Mouse (Mus musculus) small intestine, adult 2 months (tissue): ENCODE data around the gene Rarg.

Experiments used
- CTCF ChIP-seq: fragments of 200-500 bp; IDR thresholded peaks from 2 replicates; pipeline ENCODE4 v1.5.1; 2012; ENCODE audit warnings: low read depth, mild to moderate bottlenecking, control low read depth, inconsistent platforms, low read length, moderate library complexity, mixed read lengths; ENCODE audit not compliant: insufficient replicate concordance, insufficient read length; ENCODE audit errors: extremely low read depth
- POLR2A ChIP-seq: fragments of 200-500 bp; IDR thresholded peaks from 2 replicates; pipeline ENCODE4 v1.6.1; 2012; ENCODE audit warnings: low read depth, mild to moderate bottlenecking, control low read depth, inconsistent platforms, low read length, moderate library complexity

- TF ChIP-seq POLR2A, result no peak
- TF ChIP-seq CTCF, result no peak
Observed at GRCm38 (mm10) chr15:102188096-102188495, 69.2 kb downstream of the Rarg start.
